Mouse (Mus musculus) mesoderm, embryonic 11.5 days (tissue): ENCODE results near the gene Iqcg.

ENCODE experiments used
- DNase-seq: peaks from one replicate; pipeline ENCODE4 v3.0.0-alpha.2; 2012; ENCODE audit warnings: low read depth, low spot score

Gene Iqcg

DNA sequence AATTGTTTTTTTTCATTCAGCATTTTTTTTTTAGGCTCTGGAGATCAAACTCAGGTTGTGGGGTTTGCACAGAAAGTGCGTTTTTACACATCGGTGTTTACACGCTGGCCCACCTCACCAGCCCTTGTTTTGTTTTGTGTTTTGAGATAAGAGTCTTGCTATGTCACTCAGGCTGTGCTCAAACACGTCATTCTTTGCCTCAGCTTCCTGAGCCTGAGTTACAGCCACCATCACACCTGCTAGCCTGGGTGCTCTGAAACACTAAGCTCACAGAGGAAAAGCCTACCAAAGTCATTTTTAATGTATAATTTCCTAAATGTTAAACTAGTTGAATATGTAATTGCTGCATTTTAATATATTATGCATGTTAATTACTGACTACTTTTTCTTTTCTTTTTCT is 74.6 kb downstream of the Iqcg start:
- no peak for DNase-seq

DNA sequence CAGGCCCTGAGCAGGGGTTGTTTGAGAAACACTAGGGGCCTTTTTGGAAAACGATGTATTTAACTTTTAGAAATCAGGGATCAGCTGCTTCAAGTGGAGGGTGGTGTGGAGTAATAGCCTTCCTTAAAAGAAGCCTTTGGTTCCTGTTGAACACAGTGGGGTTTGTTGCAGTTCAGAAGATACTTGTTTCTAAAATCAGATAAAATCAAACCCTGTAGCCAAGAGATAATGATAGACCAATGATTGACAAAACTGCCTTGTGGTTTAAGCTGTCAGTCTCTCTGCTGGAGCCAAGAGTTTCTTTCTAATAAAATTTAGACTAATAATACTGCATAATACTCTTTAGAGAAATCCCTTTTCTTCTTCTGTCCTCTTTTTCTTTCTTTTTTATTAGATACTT is 75.8 kb downstream of the Iqcg start:
- no peak for DNase-seq

DNA sequence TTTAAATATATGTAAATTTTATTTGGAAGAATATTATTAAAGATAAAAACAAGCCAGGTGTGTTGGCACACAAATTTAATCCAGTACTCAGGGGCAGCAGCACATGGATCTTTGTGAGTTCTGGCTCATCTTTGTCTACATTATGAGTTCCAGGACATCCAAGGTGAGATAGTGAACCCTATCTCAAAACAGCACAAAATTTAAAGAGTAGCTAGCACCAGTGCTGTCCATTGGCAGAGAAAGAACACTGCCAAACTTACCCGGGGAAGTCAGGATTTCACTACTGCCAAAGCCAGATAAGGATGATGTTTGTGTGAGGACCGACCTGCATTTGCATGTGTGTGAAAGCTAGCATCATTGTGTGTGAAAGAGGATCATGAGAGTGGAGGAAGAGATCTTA is 83.0 kb downstream of the Iqcg start:
- no peak for DNase-seq

DNA sequence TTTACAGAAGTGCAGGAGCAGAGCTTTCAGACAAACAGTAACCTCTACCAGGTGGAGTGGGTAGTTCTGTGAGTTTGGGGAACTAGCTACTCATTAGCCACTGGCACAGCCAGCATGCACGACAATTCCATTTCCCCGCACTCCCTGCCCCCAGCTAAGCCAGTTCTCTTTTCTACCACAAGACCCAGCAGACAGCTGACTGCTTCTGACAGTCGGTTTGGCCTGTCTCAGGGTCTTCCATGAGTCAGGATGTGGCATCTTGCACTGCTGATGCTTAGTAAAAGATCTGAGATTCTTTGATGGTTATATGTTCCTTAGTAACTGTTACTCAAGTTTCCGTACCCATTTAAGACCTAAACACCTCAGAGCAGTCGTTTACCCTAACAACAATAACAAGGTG is 83.5 kb downstream of the Iqcg start:
- DNase-seq, result no peak
